Mouse (Mus musculus) mouse trophoblast stem cell (cell line): ENCODE data around the gene Map2k3.
"Not testable (repeated sequence)": the region's sequence is repeated elsewhere in the genome, so short reads cannot be mapped to it uniquely, and the experiment has no call there.

Experiments used
- in situ Hi-C, 2 experiments: fragments of 300-500 bp; cut with MseI, MboI; formaldehyde crosslinking; loops; 2 replicates in 1 of 2; 3 replicates in 1 of 2; pipeline ENCODE4 v1.15.1; 2025

Gene Map2k3

DNA sequence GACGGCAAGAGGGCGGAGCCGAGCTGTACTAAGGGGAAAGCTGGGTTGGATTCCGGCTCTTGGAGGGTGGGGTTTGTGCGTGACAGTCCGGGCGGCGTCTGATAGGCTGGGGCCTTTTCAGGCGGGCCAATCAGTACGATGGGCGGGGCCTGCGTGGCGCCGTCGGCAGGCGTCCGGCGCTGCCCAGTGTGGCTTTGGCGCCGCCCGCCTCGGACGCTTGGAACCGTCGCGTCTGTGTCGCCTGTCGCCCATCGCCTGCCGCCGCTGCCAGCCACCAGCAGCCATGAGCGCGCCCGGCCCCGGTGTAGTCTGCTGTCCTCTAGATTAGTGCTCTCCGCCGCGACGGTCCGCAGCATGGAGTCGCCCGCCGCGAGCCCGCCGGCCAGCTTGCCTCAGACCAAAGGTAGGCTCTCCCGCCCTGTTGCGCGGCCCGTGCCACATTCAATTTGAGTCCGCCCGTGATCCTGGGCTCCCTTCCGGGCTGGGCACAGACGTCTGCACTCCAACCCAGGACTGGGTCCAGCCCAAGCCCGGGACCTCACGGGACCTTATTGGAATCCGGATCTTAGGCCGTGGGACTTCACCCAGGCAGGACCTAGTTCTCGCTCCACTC is at the start of gene Map2k3:
Gene Map2k3 (plus strand): TSS at position 165 of the 613 bp plus-strand sequence.
- in situ Hi-C loops = no loop called here

DNA sequence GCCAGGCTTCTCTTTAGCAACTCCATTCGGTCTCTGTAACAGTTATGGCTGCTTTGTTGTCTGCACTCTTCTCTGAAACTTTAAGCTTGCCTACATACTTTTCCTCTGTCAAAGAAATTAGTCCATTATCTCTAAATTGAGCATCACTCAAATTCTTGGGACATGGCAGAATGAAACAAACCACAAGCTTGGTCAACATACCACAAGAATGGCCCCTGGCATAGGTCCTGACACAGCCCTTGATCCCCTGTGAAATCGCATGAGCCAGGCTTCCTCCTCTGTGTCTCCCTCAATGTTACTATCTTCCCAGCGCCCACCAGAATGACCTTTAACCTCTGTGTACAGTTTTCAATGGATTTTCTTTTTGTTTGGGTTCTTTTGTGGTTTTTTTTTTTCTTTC is 49.4 kb upstream of the Map2k3 start:
- in situ Hi-C loops = no loop called here

DNA sequence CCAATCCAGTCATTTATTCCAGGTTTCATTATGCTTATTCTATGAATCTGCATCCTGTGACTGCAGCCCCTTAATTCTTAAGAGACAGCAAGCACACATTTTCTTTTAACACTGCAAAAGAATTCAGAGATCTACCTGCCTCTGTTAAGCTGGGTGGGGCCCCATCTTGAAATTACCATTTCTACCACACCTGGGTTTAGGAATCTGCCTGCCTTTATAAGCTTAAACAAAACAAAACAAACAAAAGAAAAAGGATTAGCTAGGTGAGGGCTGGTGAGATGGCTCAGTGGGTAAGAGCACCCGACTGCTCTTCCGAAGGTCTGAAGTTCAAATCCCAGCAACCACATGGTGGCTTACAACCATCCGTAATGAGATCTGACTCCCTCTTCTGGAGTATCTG is 44.8 kb upstream of the Map2k3 start:
- in situ Hi-C loops = not testable (repeated sequence)

DNA sequence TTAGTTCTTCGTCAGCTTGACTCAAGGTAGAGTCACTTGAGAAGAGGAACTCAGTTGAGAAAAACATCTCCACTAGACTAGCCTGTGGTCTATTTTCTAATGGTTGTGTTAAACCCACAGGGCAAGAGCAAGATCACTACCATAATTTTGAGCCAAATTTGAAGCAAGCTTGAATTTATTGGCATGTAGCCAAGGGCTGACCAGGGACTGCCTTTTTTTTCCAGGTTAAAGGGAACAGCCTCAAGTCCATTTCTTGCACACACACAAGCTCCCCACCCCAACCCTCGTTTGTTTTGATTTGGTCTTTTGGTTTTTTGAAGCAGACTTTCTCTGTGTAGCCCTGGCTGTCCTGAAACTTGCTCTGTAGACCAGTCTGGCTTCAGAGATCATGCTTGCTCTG is 42.0 kb upstream of the Map2k3 start:
- in situ Hi-C loops = no loop called here

DNA sequence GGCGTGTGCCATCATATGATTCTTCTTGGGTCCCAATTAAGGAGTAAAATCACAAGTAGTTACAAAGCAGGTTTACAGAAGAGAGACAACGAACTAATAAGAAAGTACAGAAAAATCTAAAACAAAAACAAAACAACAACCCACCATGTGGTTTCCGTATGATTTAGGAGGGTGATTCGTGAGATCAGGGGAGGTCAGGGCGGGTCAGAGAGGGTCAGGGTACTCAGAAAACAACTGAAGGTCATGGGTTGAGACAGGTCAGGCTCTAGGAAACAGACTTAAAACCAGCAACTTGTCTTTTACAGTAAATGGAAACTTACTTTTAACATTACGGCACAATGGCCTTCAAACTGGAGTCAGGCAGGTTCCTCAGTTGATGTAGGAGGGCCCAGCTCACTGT is 41.5 kb upstream of the Map2k3 start:
- in situ Hi-C loops = no loop called here

DNA sequence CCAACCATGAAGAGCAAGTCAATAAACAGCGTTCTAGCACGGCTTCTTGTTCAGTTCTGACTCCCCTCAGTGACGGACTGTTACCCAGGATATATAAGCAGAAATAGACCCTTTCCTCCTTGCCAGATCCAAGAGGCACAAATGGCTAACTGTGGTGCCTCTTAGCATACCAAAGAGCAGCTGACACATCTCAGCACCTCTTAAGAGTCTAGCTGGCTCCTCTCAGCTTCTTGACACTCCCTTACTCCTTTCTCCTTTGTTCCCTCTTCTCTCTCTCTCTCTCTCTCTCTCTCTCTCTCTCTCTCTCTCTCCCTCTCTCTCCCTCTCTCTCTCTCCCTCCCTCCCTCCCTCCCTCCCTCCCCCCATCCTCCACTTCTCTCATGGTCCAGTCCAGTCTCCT is 41.1 kb upstream of the Map2k3 start:
- in situ Hi-C loops = no loop called here

DNA sequence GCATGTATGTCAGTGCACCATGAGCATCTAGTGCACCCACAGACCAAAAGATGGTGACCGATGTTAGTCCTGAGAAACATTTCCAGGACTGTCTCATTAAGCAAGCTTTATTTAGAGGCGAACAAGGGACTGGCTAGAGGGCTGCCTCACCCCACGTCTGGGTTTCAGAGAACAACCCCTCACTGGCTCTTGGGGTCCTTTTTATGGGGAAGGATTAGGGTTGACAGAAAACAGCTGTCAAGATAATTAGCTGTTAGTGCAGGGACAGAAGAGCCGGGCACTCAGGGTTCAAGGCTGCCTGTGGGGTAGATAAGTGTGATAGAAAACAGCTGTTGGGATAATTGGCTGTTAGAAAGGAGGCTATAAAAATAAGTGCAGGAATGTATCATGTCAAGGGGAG is 35.9 kb upstream of the Map2k3 start:
- in situ Hi-C loops = no loop called here

DNA sequence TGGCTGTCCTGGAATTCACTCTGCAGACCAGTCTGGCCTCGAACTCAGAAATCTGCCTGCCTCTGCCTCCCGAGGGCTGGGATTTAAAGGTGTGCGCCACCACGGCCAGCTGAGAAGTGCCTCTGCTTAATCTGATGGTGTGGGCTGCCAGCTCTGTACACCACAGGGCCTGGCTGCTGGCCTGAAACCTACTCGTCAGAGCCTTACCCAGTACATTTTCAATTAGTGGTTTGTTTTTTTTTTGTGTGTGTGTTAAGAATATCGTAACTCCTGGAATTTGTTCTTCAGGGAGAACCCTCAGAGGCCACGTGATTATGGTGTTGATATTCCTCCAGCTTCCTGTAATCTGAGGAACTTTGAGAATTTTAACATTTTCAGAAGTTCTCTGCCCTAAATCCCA is 29.8 kb upstream of the Map2k3 start:
- in situ Hi-C loops = no loop called here

DNA sequence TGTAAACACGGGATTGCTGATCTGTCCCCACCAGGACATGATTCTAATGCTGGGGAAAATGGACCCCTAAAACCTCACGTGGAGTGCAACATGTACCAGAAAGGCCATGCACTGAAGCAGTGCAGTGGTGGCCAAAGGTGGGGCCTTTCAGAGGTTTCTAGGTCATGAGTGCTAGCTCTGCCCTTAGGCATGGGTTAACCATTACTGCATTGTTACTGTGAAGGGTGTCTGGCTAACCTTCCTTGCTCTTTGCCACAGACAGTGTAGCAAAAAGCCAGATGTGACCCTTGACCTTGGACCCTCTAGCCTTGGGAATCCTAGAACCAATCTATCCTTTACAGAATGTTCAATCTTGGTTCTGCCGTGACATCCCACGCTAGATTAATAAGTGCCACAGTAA is 29.3 kb upstream of the Map2k3 start:
- in situ Hi-C loops = no loop called here

DNA sequence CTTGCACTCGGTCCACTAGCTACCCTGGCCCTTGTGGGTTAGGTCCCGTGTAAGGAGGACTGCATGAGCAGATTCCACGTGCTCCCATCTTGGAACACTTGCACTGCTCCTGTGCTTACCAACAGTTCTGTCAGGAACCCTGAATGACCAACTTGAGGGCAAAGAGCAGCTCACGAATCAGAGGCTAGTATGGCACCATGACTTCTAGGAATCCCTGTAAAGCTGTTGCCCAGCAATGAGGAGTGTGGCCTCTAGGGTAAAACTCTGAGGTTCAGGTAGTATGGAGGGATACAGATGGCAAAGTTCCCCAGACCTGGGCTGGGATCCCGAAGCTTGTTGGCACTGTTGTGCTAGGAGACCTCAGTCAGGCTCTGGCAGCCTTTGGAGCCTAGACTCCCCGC is 28.2 kb upstream of the Map2k3 start:
- in situ Hi-C loops = no loop called here

DNA sequence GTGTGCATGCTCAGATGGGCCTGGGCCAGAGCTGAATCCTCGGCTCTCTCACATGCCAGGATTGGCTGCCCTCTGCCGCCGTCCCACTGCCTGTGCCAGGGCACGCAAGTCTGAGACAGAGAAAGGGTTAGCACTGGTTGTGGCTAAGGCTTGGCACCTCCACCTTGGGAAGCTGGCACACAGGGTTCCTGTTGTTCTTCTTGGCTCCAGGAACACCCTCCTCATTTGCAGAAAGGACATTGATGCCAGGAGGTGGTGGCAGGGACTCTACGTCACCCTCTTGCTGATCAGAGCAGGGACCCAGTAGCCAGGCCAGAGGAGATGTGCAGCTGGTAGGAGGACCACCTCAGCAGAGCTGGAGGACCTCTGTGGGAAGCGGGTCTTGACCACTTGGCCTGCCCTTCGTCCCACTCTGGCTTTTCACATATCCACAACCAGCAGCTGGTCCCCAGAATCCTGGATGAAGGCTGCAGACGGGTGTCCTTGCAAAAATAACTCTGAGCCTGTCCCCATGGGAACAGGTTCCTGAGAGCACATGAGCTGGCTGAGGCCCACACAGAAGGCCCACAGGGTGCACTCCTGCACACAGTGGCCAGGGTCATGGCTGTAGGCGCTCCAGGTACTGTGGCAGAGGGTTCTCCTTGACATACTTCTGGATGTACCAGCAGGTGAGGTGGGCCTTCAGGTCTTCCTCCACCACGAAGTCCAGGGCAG is 26.3 kb upstream of the Map2k3 start:
- in situ Hi-C loops = no loop called here

DNA sequence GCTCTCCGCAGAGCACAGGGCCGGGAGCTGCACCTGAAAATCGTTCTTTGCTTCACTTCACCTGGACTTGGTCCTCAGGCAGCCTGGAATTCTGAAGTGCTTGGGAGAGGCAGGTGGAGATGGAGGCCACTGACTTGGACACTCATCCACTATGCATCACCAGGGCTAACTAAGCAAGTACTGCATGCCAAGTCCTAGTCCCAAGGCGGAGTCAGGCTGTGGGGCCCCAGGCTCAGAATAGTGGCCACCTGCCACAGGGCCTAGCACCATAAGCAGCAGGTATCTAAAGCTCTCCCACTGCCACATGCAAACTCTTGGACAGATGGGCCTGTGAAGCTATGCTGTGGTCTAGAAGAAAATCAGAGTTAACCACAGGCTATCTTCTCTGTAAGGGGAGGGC is 25.4 kb upstream of the Map2k3 start:
- in situ Hi-C loops = no loop called here

DNA sequence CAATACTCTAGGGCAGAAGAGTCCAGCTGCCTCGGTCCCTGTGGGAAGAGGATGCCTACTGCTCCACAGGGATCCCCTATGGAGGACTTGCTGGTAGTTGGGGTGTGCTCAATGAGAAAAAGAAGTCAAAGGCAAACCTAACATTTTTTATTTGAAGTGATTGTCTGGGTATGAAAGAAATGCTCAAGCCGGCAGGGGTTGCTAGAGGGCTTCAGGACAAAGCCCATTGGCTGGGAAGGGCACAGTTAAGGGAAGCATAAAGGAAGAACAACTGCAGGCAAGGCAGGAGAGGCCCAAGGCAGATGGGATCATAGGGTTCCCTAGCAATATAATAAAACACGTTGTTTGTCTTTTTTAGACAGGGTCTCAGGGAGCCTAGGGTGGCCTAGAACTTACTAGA is 23.8 kb upstream of the Map2k3 start:
- in situ Hi-C loops = no loop called here

DNA sequence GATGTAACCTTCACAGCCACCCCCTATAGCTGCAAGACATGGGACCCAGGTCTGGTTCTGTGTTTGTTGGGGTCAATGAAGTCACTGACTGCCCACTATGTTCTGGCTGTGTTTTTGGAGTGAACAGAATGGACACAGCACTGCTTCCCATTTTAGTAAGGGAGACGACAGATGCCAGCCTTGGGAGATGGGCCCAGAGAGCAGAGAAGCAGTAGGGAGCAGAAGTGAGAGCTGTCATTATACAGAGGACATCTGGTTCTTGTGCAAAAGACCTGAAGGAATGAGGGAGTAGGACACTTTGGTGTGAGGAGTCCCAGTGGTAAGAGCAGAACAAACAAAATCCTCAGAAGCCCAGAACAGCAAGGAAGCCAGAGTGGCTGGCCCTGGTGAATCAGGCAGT is 22.2 kb upstream of the Map2k3 start:
- in situ Hi-C loops = no loop called here

DNA sequence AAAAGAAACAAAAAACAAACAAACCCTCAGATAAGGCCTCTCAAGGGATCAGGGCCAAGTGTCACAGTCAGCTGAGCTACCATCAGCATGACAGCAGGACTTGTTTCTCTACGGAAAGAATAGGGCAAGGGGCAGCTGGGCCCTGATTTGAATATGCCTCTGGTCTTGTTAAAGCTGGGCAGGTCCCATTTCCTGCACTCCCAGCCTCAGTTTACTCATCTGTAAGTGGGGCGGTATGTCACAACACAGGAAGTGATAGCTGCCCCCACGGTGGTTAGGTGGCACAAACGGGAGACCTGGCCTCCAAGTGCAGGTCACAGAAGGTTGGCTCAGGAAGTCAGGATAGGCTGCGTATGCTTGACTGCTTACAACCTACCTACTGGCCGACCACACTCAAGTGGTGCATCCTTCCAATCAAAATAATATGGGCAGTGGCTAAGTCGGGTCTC is 19.3 kb upstream of the Map2k3 start:
- in situ Hi-C loops = no loop called here

DNA sequence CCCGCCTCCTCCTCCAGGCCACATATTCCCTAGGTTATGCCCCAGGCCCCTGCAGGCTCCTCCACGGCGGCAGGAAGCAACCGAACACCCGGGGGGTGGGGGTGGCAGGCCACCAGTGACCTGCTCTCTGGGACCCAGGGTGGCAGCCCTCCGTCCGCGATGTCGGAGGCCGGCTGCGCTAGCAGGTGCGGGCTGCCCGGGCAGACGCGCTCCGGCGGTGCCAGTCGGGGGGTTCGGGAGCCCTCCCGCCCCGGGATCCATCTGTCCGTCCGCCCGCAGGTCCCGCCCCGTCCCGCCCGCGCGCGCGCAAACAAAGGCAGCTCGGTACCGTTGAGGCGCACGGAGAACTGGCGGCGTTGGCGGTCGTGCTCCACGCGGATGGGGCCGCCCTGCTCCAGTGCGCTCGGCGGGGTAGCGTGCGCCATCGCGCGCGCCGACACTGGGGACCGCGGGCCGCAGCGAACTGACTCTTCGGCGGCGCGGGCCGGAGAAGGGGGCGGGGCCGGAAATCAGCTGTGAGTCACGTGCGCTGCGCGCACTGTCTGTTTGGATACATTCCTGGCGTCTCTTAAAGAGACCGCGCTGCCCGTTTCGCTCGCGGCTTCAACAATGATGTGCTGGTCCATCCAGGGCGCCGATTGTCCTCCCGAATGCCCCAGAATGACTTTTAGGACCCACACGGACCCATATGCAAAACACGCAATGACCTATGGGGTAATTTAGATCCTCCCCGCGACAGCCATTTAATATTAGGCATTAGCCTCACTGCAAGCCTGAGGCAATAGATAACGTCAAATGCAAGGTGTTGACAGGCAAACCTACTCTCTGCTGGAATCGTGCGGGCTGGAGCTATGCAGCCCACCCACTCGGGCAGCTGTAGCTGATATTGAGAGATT is 18.3 kb upstream of the Map2k3 start:
- in situ Hi-C loops = no loop called here

DNA sequence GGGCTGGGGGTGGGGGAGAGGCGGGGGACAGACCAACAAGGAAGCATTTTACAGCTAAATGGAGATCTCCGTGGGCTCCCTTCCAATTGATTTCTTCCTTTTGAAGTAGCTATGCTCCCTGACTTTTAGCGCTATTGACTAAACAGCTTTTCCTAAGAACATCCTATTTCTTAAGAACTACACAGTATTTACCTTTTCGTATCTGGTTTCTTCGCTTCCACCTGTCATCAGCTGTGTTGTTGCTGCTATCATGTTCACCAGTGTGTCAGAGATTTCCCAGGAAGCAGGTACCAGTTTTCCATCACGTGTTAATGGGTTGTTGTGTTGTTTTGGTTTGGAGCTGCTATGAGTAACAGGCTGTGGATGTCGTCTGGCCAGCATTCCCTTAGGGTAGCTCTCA is 17.3 kb upstream of the Map2k3 start, which contains the start of gene Natd1:
Gene Natd1 (minus strand): TSS at position 260 of the 400 bp plus-strand sequence.
- in situ Hi-C loops = no loop called here

DNA sequence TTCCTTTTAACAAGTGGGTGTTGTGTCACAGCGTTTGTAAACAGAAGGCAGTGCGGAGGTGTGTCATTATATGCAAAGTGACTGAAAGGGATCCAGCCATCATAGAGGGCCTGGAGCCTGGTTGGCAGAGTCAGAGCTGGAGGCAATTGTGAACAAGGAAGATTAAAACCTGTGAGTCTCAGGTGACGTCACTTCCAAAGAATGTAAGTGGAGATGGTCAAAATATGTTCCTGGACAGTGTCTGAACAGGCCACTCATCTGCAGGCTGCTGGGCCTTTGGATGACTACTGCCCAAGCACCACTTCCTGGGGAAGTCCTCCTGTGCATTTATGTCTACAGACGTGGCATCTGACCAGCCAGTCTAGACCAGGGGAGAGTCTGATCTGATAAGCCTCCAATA is 16.6 kb upstream of the Map2k3 start:
- in situ Hi-C loops = no loop called here

DNA sequence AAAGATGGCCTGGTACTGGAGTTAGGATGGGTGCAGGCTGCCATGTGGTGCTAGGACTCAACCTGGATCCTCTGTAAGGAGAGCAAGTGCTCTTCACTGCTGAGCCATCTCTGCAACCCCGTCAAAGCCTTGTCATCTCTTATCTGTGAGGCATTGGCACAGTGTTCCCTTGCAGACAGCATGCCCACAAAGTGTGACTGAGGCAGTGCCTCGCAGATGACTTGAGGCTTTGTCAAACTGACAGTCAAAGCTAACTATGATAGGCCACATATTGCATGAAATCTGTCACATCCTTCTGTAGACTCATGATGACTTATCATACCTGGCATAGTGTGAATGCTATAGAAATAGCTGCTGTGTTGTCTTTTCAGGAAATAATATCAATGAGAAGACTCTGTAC is 11.8 kb upstream of the Map2k3 start:
- in situ Hi-C loops = no loop called here

DNA sequence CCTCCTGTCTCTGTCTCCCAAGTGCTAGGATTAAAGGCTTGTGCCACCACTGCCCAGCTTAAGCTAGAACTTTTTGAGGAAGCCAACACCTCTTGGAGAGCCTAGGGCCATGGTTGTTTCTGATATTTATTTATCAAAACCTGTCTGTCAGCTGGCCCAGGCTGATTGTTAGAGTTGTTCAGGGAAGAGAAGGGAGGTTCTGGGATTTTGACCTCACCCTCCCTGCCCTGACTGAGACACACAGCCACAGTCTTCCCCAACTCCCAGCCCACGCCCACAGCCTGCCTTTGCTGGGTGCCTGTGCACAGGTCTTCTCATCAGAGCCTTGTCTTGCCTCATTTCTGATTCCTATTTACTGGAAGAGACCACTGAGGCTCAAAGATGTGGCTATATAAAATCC is 9.6 kb upstream of the Map2k3 start:
- in situ Hi-C loops = no loop called here

DNA sequence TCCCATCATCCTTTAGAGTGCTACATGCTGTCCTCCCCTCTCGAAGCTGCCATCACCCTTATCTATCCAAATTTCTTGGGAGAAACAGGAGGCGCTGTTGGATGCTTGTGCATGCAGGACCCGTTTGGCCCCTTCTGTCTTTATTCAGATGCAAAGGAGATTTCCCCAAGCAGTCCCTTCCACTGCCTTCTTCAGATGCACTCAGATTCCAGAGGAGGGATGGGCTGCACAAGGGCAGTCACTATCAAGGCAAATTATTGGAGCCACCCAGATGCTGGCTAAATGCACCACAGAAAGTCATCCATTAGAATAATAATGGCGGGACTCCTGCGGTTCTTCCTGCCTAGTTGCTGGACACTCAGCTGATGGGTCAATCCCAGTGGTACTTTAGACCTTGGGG is 8.9 kb upstream of the Map2k3 start:
- in situ Hi-C loops = no loop called here

DNA sequence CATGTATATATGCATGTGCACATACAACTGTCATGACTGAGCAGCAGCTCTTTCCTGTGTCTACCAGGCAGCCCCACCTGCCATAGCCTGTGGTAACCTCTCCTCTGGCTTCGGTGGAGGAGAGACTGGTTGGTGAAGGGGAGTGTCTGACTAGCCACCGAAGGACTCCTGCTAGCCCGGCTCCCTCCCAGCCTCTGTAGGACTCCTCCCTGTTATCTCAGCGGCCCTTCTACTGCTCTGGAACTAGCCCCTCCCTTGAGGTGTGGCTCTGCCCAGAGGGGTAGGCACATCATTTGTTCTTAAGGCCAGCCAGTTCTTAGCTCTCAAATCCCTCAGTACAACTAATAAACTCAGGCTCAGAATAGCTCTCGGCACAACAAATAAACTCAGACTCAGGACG is 7.3 kb upstream of the Map2k3 start:
- in situ Hi-C loops = no loop called here

DNA sequence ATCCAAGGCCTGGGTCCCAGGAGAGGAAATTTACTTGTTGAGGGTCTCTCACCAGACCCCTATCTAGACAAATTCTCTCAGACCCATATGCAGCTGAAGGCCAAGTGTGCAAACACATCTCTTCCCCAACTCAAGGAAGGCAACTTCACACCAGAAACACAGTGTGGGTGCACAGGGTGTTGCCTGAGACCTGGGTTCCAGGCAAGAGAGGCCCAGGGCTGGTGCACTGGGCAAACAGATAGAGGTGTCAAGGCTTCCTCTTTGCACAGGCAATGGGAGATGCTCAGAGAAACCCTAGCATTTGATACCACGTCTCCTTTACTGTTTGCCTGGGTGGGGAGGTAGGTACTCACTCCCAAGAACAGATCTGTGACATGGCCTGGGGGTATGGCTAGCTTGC is 6.9 kb upstream of the Map2k3 start:
- in situ Hi-C loops = no loop called here
